8 mouse cellular contexts compared by ENCODE assay signal in genomic region chr10:34297980-34298753, GRCm38 (mm10). TPM values are rescaled to one million over a fixed set of nuclear protein-coding genes. Genes with fewer than 3 reads are reported as not detected.
A peak's percentile ranks its signal among the peaks of the same experiment; 100 is the strongest.
DNase-seq lines count a peak whose midpoint lies in the region; ATAC-seq and TF ChIP-seq lines count a peak whose summit lies in the region.

No protein-coding gene starts in this region.

- DNase-seq in layer of hippocampus, adult 2 months (ENCODE audit: low spot score in 2 of 2), result no peak
- DNase-seq in layer of hippocampus, adult 11-12 months (ENCODE audit: low spot score), result no peak
- no peak for DNase-seq in intestine, embryonic 14.5 days (ENCODE audit: low spot score)
- no peak for DNase-seq in midbrain, postnatal 0 days (ENCODE audit: low spot score)
- no peak for DNase-seq in right cerebral cortex, postnatal 10 days (ENCODE audit: low spot score in 2 of 2)

- peaks cover 3% of the 10 kb centered on the region for H3K36me3 ChIP-seq in forebrain, embryonic 15.5 days
- 0 out of 2 replicates have a peak, but pooled peaks cover 2% of the 10 kb centered on the region for H3K36me3 ChIP-seq in intestine, embryonic 14.5 days (ENCODE audit: control insufficient read depth, insufficient read depth, low read length)
- H3K36me3 ChIP-seq in midbrain, postnatal 0 days (ENCODE audit: insufficient read depth, low read length), result peaks cover 4% of the 10 kb centered on the region; the same call in 1 of the 2 replicates

- H3K27me3 ChIP-seq in forebrain, embryonic 15.5 days, result no peaks in the 10 kb centered on the region
- H3K27me3 ChIP-seq in intestine, embryonic 14.5 days (replicated peaks; ENCODE audit: control insufficient read depth, insufficient read depth, low read length), result no peaks in the 10 kb centered on the region
- H3K27me3 ChIP-seq in midbrain, postnatal 0 days (ENCODE audit: insufficient read depth, low read length), result no peaks in the 10 kb centered on the region

- peak overlapping the region; percentile 66 for H3K4me2 ChIP-seq in forebrain, embryonic 15.5 days (replicated peaks)
- peak overlapping the region; percentile 69 for H3K4me2 ChIP-seq in intestine, embryonic 14.5 days (ENCODE audit: low read length)
- peak overlapping the region; percentile 96 for H3K4me2 ChIP-seq in midbrain, postnatal 0 days (ENCODE audit: low read depth, low read length, poor library complexity, severe bottlenecking)

- H3K27ac ChIP-seq in layer of hippocampus, adult 2 months, result peak overlapping the region; percentile 100
- H3K27ac ChIP-seq in bone marrow macrophage, adult 2 months (ENCODE audit: insufficient read depth, low read depth, low read length), result no peak overlapping the region
- H3K27ac ChIP-seq in forebrain, embryonic 15.5 days (replicated peaks), result peak overlapping the region; percentile 100
- H3K27ac ChIP-seq in intestine, embryonic 14.5 days (ENCODE audit: low read depth), result peak overlapping the region; percentile 74; the same call in 1 of the 2 replicates
- peak overlapping the region; percentile 100 for H3K27ac ChIP-seq in midbrain, postnatal 0 days (ENCODE audit: low read depth, low read length)

- peaks cover 17% of the 10 kb centered on the region for H3K4me1 ChIP-seq in bone marrow macrophage, adult 2 months (ENCODE audit: control insufficient read depth, insufficient read depth, low read length)
- peaks cover 53% of the 10 kb centered on the region for H3K4me1 ChIP-seq in forebrain, embryonic 15.5 days
- H3K4me1 ChIP-seq in intestine, embryonic 14.5 days (replicated peaks; ENCODE audit: control insufficient read depth, insufficient read depth, low read length), result 0 out of 2 replicates have a peak, but pooled peaks cover 8% of the 10 kb centered on the region
- peaks cover 4% of the 10 kb centered on the region; the same call in 1 of the 2 replicates for H3K4me1 ChIP-seq in midbrain, postnatal 0 days (ENCODE audit: insufficient read depth, low read length)

- TF ChIP-seq CTCF in layer of hippocampus, adult 2 months (conservative IDR thresholded peaks at IDR 0.05), result no peak
- TF ChIP-seq CTCF in bone marrow macrophage, adult 2 months (IDR thresholded peaks at IDR 0.05; ENCODE audit: low read depth, low read length), result no peak
- no peak for TF ChIP-seq CTCF in midbrain, postnatal 0 days (IDR thresholded peaks at IDR 0.05)

- H3K4me3 ChIP-seq in layer of hippocampus, adult 2 months, result peak overlapping the region; percentile 88
- H3K4me3 ChIP-seq in bone marrow macrophage, adult 2 months (ENCODE audit: insufficient read depth, low read length), result peak overlapping the region; percentile 68
- peak overlapping the region; percentile 57 for H3K4me3 ChIP-seq in forebrain, embryonic 15.5 days
- H3K4me3 ChIP-seq in intestine, embryonic 14.5 days (ENCODE audit: low read depth, low read length), result peak overlapping the region; percentile 75
- peak overlapping the region; percentile 71 for H3K4me3 ChIP-seq in midbrain, postnatal 0 days (ENCODE audit: low read depth, low read length)

- H3K9me3 ChIP-seq in forebrain, embryonic 15.5 days, result no peaks in the 10 kb centered on the region
- no peaks in the 10 kb centered on the region for H3K9me3 ChIP-seq in intestine, embryonic 14.5 days (ENCODE audit: control insufficient read depth, low read length)
- H3K9me3 ChIP-seq in midbrain, postnatal 0 days (ENCODE audit: low read length), result no peaks in the 10 kb centered on the region

- ATAC-seq in forebrain, embryonic 15.5 days (replicated peaks), result no peak
- peak; percentile 30 for ATAC-seq in intestine, embryonic 14.5 days (replicated peaks; ENCODE audit: low FRiP score, low TSS enrichment, low read depth)
- peak; percentile 4; the same call in 1 of the 2 replicates for ATAC-seq in midbrain, postnatal 0 days (ENCODE audit: low FRiP score)
- ATAC-seq in megakaryocyte-erythroid progenitor cell, adult 5-6 weeks (replicated peaks; ENCODE audit: low FRiP score, low TSS enrichment, poor library complexity, severe bottlenecking), result no peak

- H3K9ac ChIP-seq in forebrain, embryonic 15.5 days (replicated peaks), result peak overlapping the region; percentile 76
- peak overlapping the region; percentile 59 for H3K9ac ChIP-seq in intestine, embryonic 14.5 days (ENCODE audit: low read length)
- peak overlapping the region; percentile 95 for H3K9ac ChIP-seq in midbrain, postnatal 0 days (replicated peaks; ENCODE audit: low read length, poor library complexity, severe bottlenecking)

- 46% methylated on average over 25 of the region's 25 CpGs for WGBS in forebrain, embryonic 15.5 days
- WGBS in intestine, embryonic 14.5 days, result 47% methylated on average over 25 of the region's 25 CpGs
- WGBS in midbrain, postnatal 0 days, result 40% methylated on average over 25 of the region's 25 CpGs

- TF ChIP-seq POLR2A in bone marrow macrophage, adult 2 months (IDR thresholded peaks at IDR 0.05; ENCODE audit: borderline replicate concordance, low read depth, low read length), result no peak

RNA-seq across cellular contexts. Expression of gene Tspyl4, which starts 0.9 kb away (rescaled TPM):
- 100 to 1,000 TPM; 348 to 365 TPM for total RNA-seq in layer of hippocampus, adult 2 months (2021)
- polyA plus RNA-seq in bone marrow macrophage, adult 2 months (2012; ENCODE audit: insufficient read depth, insufficient read length, missing spikeins), result 8.2 and 10.6 TPM in 2 replicates
- polyA plus RNA-seq in forebrain, embryonic 15.5 days (2015; fragmentation: Nextera tagmentation; extraction: Ambion mirVana), result 166 and 196 TPM in 2 replicates
- 8.1 and 10.0 TPM in 2 replicates for polyA plus RNA-seq in intestine, embryonic 14.5 days (2014; fragmentation: Nextera tagmentation; extraction: Ambion mirVana)
- 579 and 597 TPM in 2 replicates for total RNA-seq in midbrain, postnatal 0 days (2014; rRNA removed)
- 508 and 510 TPM in 2 replicates for polyA plus RNA-seq in midbrain, postnatal 0 days (2015; fragmentation: Nextera tagmentation; extraction: Ambion mirVana)
- total RNA-seq in megakaryocyte-erythroid progenitor cell, adult 5-6 weeks (2014; fragmentation: Nextera tagmentation), result 0.57 and 1.3 TPM in 2 replicates
- total RNA-seq in megakaryocyte-erythroid progenitor cell, adult 5-6 weeks (2017), result 0.91 and 1.4 TPM in 2 replicates

RNA-seq across cellular contexts. Expression of gene Tspyl1, which starts 16.2 kb away (rescaled TPM):
- 100 to 1,000 TPM; 163 to 172 TPM for total RNA-seq in layer of hippocampus, adult 2 months (2021)
- 74.2 and 74.4 TPM in 2 replicates for polyA plus RNA-seq in bone marrow macrophage, adult 2 months (2012; ENCODE audit: insufficient read depth, insufficient read length, missing spikeins)
- 133 and 134 TPM in 2 replicates for polyA plus RNA-seq in forebrain, embryonic 15.5 days (2015; fragmentation: Nextera tagmentation; extraction: Ambion mirVana)
- 41.1 and 48.3 TPM in 2 replicates for polyA plus RNA-seq in intestine, embryonic 14.5 days (2014; fragmentation: Nextera tagmentation; extraction: Ambion mirVana)
- total RNA-seq in midbrain, postnatal 0 days (2014; rRNA removed), result 93.3 and 94.2 TPM in 2 replicates
- 129 and 139 TPM in 2 replicates for polyA plus RNA-seq in midbrain, postnatal 0 days (2015; fragmentation: Nextera tagmentation; extraction: Ambion mirVana)
- total RNA-seq in megakaryocyte-erythroid progenitor cell, adult 5-6 weeks (2014; fragmentation: Nextera tagmentation), result 25.1 and 29.3 TPM in 2 replicates
- 42.6 and 45.1 TPM in 2 replicates for total RNA-seq in megakaryocyte-erythroid progenitor cell, adult 5-6 weeks (2017)

Comparison
In these comparisons a context has a peak if more than half of its experiments do, and no peak if none do; other contexts are left out.
1. ATAC-seq: peak in intestine, embryonic 14.5 days (single experiment) and midbrain, postnatal 0 days (single experiment); none in forebrain, embryonic 15.5 days (single experiment) and megakaryocyte-erythroid progenitor cell, adult 5-6 weeks (single experiment).
2. RNA of gene Tspyl4, which starts 0.9 kb away (polyA plus RNA-seq): 508 to 510 TPM in midbrain, postnatal 0 days and 166 to 196 TPM in forebrain, embryonic 15.5 days; 8.2 to 10.6 TPM in bone marrow macrophage, adult 2 months and 8.1 to 10.0 TPM in intestine, embryonic 14.5 days; every median in the first group is over 10 times any median in the second.
3. Peak in every context shown above with its lines, with median percentiles within 50 percentile points of each other: H3K4me3 ChIP-seq, H3K4me2 ChIP-seq and H3K9ac ChIP-seq.